Mouse (Mus musculus): Measurements from ENCODE around the gene Actr6. TPM values are rescaled to one million over a fixed set of nuclear protein-coding genes. Genes with fewer than 3 reads are reported as not detected.

The Actr6 gene
- total RNA-seq (2023), result 24.3 TPM

GRCm38 (mm10) chr10:89732001-89732794 is at the start of gene Actr6:
Actr6 (minus strand) TSS chr10:89732295.

GRCm38 (mm10) chr10:89744871-89745665 is 13.0 kb upstream of the Actr6 start, which contains the start of gene Uhrf1bp1l:
Uhrf1bp1l (plus strand) TSS chr10:89744991.

GRCm38 (mm10) chr10:89686139-89686808 is 45.8 kb downstream of the Actr6 start, which contains the start of gene Scyl2:
Scyl2 (minus strand) TSS chr10:89686285.

Other genes starting within 250 kb of the Actr6 start
- gene Nr1h4, start 198.7 kb downstream of the Actr6 start, total RNA-seq (2023), result not detected
- gene Slc17a8, start 111.0 kb downstream of the Actr6 start, total RNA-seq (2023), result 0.28 TPM
- gene Scyl2, start 46.0 kb downstream of the Actr6 start, total RNA-seq (2023), result 31.0 TPM
- gene Uhrf1bp1l, start 12.7 kb upstream of the Actr6 start, total RNA-seq (2023), result 52.7 TPM
- not detected for gene Anks1b, start 141.2 kb upstream of the Actr6 start, total RNA-seq (2023)

Measured in CD8-positive naive resting alpha-beta T cell, adult 57 days (primary cell).